Mouse (Mus musculus): ENCODE data around the gene Wdfy2. TPM values are rescaled to one million over a fixed set of nuclear protein-coding genes. Genes with fewer than 3 reads are reported as not detected.
"Not testable (repeated sequence)": the region's sequence is repeated elsewhere in the genome, so short reads cannot be mapped to it uniquely, and the experiment has no call there.

Gene Wdfy2
- polyA plus RNA-seq, 1 experiment from 2014 or later, result 9.2 TPM

DNA sequence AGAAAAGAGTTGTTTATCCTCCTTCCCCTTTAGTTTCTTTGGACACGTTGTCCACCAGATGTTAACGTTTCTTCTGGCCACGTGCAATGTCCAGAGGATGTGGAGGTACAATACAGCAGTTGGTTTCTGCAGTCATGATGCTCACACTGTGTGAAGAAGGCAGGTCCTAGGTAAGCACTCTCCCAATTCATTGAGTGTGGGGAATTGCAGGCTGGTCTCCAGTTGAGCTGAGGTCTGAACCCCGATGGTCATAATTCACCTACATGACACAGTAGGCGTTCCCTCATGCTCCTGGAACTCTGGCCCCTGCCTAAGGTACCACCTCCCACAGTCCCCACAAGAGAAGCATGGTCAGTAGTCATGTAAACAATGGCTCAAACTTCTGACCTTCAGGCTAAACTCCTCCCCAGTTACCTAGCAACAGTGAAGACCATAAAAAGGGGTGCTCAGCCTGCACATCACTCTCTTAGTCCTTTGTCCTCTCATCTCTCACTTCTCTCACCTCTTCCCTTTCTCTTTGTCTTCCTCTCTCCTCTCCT lies 56.2 kb downstream of the Wdfy2 start:
- not testable (repeated sequence) for DNase-seq (ENCODE audit: low spot score); H3K4me2 ChIP-seq (ENCODE audit: low read length); H3K9ac ChIP-seq (ENCODE audit: low read length); H3K36me3 ChIP-seq (ENCODE audit: control insufficient read depth, insufficient read depth, low read length); H3K27me3 ChIP-seq (replicated peaks; ENCODE audit: control insufficient read depth, insufficient read depth, low read length); H3K9me3 ChIP-seq (replicated peaks; ENCODE audit: control insufficient read depth, low read length); H3K4me3 ChIP-seq (ENCODE audit: low read depth, low read length); H3K27ac ChIP-seq (ENCODE audit: low read depth, low read length); H3K4me1 ChIP-seq (ENCODE audit: control insufficient read depth, insufficient read depth, low read length); ATAC-seq
- WGBS, result 83% methylated on average over 5 of the region's 5 CpGs

DNA sequence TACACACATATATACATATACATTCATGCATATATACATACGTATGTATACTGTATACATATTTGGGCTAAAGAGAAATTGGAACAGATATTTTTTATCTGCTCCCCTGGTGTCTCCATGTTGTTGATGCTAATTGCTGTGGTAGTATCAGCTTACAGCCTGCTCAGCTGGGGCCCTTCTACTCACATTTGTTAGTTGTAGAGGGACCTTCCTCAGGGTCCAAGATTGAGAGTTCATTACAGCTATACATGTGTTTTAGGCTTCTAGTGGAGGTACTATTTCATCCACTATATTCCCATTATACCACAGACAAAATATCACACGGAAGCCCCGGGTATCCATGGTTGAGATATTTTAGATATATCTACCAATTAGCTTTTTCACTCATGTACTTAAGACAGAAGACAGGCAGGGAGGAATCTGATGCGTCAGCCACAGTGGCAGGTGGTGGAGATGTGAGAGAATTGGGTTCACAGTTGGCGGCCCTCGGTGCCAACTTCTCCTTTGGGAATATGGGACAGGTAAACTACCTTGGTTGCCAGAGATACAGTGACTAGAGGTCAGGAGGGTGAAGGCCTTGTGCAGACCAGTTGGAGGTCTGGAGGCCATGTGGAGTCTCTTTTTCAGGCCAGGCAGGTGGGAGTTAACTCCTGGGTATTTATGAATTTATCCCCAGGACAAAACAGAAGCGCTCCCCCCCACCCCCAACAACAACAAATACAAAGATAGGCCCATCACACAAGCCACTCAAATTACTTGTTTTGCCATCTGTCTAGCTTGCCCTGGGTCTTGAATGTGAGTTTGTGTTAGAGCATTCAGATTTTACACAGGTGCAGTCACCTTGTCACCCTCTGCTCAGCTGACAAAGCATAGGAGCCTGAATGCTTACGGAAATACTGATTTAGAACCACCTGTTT lies 57.7 kb downstream of the Wdfy2 start:
- WGBS, result 91% methylated on average over 8 of the region's 8 CpGs
- Histone ChIP-seq H3K27ac (ENCODE audit: low read depth, low read length) (no peak overlapping the region), H3K9me3 (replicated peaks; ENCODE audit: control insufficient read depth, low read length) (no peaks in the 10 kb centered on the region), H3K4me1 (ENCODE audit: control insufficient read depth, insufficient read depth, low read length) (no peaks in the 10 kb centered on the region), H3K4me2 (ENCODE audit: low read length) (no peak overlapping the region), H3K36me3 (ENCODE audit: control insufficient read depth, insufficient read depth, low read length) (no peaks in the 10 kb centered on the region), H3K27me3 (replicated peaks; ENCODE audit: control insufficient read depth, insufficient read depth, low read length) (no peaks in the 10 kb centered on the region), H3K4me3 (ENCODE audit: low read depth, low read length) (no peak overlapping the region), H3K9ac (ENCODE audit: low read length) (no peak overlapping the region)
- ATAC-seq (no peak), DNase-seq (ENCODE audit: low spot score) (no peak)

- ATAC-seq (no peak), DNase-seq (ENCODE audit: low spot score) (no peak)
- Histone ChIP-seq H3K4me1 (ENCODE audit: control insufficient read depth, insufficient read depth, low read length) (no peaks in the 10 kb centered on the region), H3K36me3 (ENCODE audit: control insufficient read depth, insufficient read depth, low read length) (no peaks in the 10 kb centered on the region), H3K9ac (ENCODE audit: low read length) (no peak overlapping the region), H3K9me3 (replicated peaks; ENCODE audit: control insufficient read depth, low read length) (no peaks in the 10 kb centered on the region), H3K27ac (ENCODE audit: low read depth, low read length) (no peak overlapping the region), H3K27me3 (replicated peaks; ENCODE audit: control insufficient read depth, insufficient read depth, low read length) (no peaks in the 10 kb centered on the region), H3K4me2 (ENCODE audit: low read length) (no peak overlapping the region), H3K4me3 (ENCODE audit: low read depth, low read length) (no peak overlapping the region)
- WGBS, result 80% methylated on average over 6 of the region's 6 CpGs
Observed at GRCm38 (mm10) chr14:62898061-62898460, 60.6 kb downstream of the Wdfy2 start.

DNA sequence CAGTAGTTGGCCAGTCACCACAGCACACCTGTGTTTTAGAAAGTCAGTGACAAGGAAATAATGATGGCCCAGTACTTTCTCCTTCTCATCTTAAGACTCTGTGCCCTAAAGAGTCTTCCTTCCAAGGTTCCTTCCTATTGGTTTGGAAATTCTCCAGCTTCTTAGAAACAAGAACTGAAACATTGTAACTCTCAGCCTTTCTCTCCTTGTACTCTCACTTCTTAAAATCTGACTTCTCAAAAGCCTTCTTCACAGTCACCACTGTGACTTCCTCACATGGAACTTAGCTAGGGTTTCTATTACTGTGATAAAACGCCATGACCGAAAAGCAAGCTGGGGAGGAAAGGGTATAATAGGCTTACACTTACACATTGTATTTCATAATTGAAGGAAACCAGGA lies 70.4 kb downstream of the Wdfy2 start:
- no peak overlapping the region for H3K4me3 ChIP-seq (ENCODE audit: low read depth, low read length)
- H3K4me1 ChIP-seq (ENCODE audit: control insufficient read depth, insufficient read depth, low read length), result no peaks in the 10 kb centered on the region
- H3K27ac ChIP-seq (ENCODE audit: low read depth, low read length), result no peak overlapping the region
- H3K9me3 ChIP-seq (replicated peaks; ENCODE audit: control insufficient read depth, low read length), result no peaks in the 10 kb centered on the region
- H3K27me3 ChIP-seq (replicated peaks; ENCODE audit: control insufficient read depth, insufficient read depth, low read length), result no peaks in the 10 kb centered on the region
- no peak for ATAC-seq
- no peak for DNase-seq (ENCODE audit: low spot score)
- no peak overlapping the region for H3K4me2 ChIP-seq (ENCODE audit: low read length)
- WGBS, result 96% methylated on average over 2 of the region's 2 CpGs
- no peaks in the 10 kb centered on the region for H3K36me3 ChIP-seq (ENCODE audit: control insufficient read depth, insufficient read depth, low read length)
- H3K9ac ChIP-seq (ENCODE audit: low read length), result no peak overlapping the region

GRCm38 (mm10) chr14:62908550-62908949 lies 71.1 kb downstream of the Wdfy2 start:
- Histone ChIP-seq H3K27me3 (replicated peaks; ENCODE audit: control insufficient read depth, insufficient read depth, low read length) (no peaks in the 10 kb centered on the region), H3K9ac (ENCODE audit: low read length) (no peak overlapping the region), H3K9me3 (replicated peaks; ENCODE audit: control insufficient read depth, low read length) (no peaks in the 10 kb centered on the region), H3K4me2 (ENCODE audit: low read length) (no peak overlapping the region), H3K4me3 (ENCODE audit: low read depth, low read length) (no peak overlapping the region), H3K27ac (ENCODE audit: low read depth, low read length) (no peak overlapping the region), H3K36me3 (ENCODE audit: control insufficient read depth, insufficient read depth, low read length) (no peaks in the 10 kb centered on the region), H3K4me1 (ENCODE audit: control insufficient read depth, insufficient read depth, low read length) (no peaks in the 10 kb centered on the region)
- no peak for DNase-seq (ENCODE audit: low spot score)
- ATAC-seq, result no peak
- 84% methylated on average over 5 of the region's 5 CpGs for WGBS

DNA sequence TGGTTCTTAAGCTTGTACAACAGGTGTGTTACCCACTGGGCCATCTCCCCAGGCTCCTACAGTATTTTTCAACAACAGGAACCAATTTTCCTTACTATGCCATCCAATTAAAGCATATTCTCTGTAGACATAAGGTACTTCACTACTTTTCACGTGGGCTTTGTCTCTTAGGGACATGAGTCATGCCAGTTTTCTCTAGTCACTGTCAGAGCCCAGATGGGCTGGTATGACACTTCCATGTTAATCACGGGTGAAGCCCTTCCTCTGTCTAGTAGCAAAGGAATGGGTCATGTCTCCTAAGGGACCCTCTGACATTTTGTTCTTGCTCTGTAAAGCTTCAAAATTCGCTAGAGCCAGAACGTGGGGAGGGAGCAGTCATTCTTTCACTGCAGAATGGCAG lies 73.4 kb downstream of the Wdfy2 start:
- ATAC-seq (no peak), DNase-seq (ENCODE audit: low spot score) (no peak)
- no peak overlapping the region for H3K4me3 ChIP-seq (ENCODE audit: low read depth, low read length)
- H3K9me3 ChIP-seq (replicated peaks; ENCODE audit: control insufficient read depth, low read length), result no peaks in the 10 kb centered on the region
- no peaks in the 10 kb centered on the region for H3K36me3 ChIP-seq (ENCODE audit: control insufficient read depth, insufficient read depth, low read length)
- no peaks in the 10 kb centered on the region for H3K27me3 ChIP-seq (replicated peaks; ENCODE audit: control insufficient read depth, insufficient read depth, low read length)
- H3K4me2 ChIP-seq (ENCODE audit: low read length), result no peak overlapping the region
- no peak overlapping the region for H3K9ac ChIP-seq (ENCODE audit: low read length)
- WGBS, result 77% methylated on average over 4 of the region's 4 CpGs
- H3K27ac ChIP-seq (ENCODE audit: low read depth, low read length), result no peak overlapping the region
- H3K4me1 ChIP-seq (ENCODE audit: control insufficient read depth, insufficient read depth, low read length), result no peaks in the 10 kb centered on the region

- Histone ChIP-seq H3K9ac (ENCODE audit: low read length) (no peak overlapping the region), H3K9me3 (replicated peaks; ENCODE audit: control insufficient read depth, low read length) (no peaks in the 10 kb centered on the region), H3K4me3 (ENCODE audit: low read depth, low read length) (no peak overlapping the region), H3K36me3 (ENCODE audit: control insufficient read depth, insufficient read depth, low read length) (no peaks in the 10 kb centered on the region), H3K4me2 (ENCODE audit: low read length) (no peak overlapping the region), H3K4me1 (ENCODE audit: control insufficient read depth, insufficient read depth, low read length) (no peaks in the 10 kb centered on the region), H3K27me3 (replicated peaks; ENCODE audit: control insufficient read depth, insufficient read depth, low read length) (no peaks in the 10 kb centered on the region), H3K27ac (ENCODE audit: low read depth, low read length) (no peak overlapping the region)
- ATAC-seq, result no peak
- WGBS, result 89% methylated on average over 6 of the region's 6 CpGs
- DNase-seq (ENCODE audit: low spot score), result no peak
Observed at GRCm38 (mm10) chr14:62915146-62915685, 77.7 kb downstream of the Wdfy2 start.

DNA sequence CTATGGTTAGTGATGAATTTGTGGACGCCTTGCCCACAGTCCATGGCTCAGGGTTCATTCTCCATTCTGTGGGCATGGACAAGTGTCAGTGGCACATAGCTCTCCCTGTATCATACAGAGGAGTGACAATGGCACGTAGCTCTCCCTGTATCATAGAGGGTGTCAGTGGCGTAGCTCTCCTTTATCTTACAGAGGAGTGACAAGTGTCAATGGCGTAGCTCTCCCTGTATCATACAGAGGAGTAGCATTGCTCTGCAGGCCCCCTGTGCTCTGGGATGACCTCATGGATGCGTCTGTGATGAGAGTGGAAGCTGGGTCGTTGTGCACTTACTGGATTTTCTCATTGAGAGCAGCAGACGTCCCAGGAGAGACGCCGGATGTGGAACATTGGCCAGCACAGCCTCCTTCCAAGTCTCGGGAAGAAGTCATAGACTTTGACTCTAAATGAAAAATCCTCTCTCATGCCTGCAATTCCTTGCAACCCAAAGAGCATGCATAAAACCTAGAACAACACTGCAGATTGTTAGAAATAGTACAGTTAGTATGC lies 79.1 kb downstream of the Wdfy2 start:
- Histone ChIP-seq H3K9me3 (replicated peaks; ENCODE audit: control insufficient read depth, low read length) (no peaks in the 10 kb centered on the region), H3K4me3 (ENCODE audit: low read depth, low read length) (no peak overlapping the region), H3K9ac (ENCODE audit: low read length) (no peak overlapping the region), H3K36me3 (ENCODE audit: control insufficient read depth, insufficient read depth, low read length) (no peaks in the 10 kb centered on the region), H3K4me2 (ENCODE audit: low read length) (no peak overlapping the region), H3K27ac (ENCODE audit: low read depth, low read length) (no peak overlapping the region), H3K27me3 (replicated peaks; ENCODE audit: control insufficient read depth, insufficient read depth, low read length) (no peaks in the 10 kb centered on the region), H3K4me1 (ENCODE audit: control insufficient read depth, insufficient read depth, low read length) (no peaks in the 10 kb centered on the region)
- ATAC-seq (no peak), DNase-seq (ENCODE audit: low spot score) (no peak)
- 89% methylated on average over 10 of the region's 10 CpGs for WGBS

DNA sequence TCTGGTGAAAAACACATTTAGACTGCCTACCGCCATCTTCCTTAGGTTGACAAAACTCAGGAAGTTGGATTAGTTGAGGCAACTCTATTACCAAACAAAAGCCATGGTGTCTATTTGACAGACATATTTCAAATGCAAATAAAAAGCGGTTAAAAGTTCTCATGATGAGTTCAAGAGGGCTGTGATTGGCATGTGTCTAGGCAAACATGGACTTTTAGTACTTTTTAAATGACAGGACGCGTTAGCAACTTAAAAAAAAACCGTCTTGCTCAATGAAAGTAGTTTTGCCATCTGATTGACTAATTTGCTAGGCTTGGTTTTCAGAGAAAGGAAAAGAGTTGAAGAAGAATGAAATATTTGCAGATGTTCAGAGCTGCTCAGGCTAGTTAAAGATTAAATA lies 83.9 kb downstream of the Wdfy2 start:
- DNase-seq (ENCODE audit: low spot score), result no peak
- Histone ChIP-seq H3K27ac (ENCODE audit: low read depth, low read length) (no peak overlapping the region), H3K9me3 (replicated peaks; ENCODE audit: control insufficient read depth, low read length) (no peaks in the 10 kb centered on the region), H3K27me3 (replicated peaks; ENCODE audit: control insufficient read depth, insufficient read depth, low read length) (no peaks in the 10 kb centered on the region), H3K4me1 (ENCODE audit: control insufficient read depth, insufficient read depth, low read length) (no peaks in the 10 kb centered on the region), H3K4me2 (ENCODE audit: low read length) (no peak overlapping the region), H3K36me3 (ENCODE audit: control insufficient read depth, insufficient read depth, low read length) (0 out of 2 replicates have a peak, but pooled peaks cover 5% of the 10 kb centered on the region), H3K9ac (ENCODE audit: low read length) (no peak overlapping the region), H3K4me3 (ENCODE audit: low read depth, low read length) (no peak overlapping the region)
- no peak for ATAC-seq
- 77% methylated on average over 5 of the region's 5 CpGs for WGBS

Measured in forebrain, embryonic 14.5 days (tissue).